ENCODE assay signal across 17 mouse cellular contexts in genomic region chr6:54114412-54114811, GRCm38 (mm10).
"Had no signal": no experiment of that assay in that cellular context is flagged by ENCODE, and none has a peak within 500 bp of the region (broad histone marks: within the 10 kb centered on the region; RNA-seq: fewer than 3 reads in every experiment).

No protein-coding gene starts in this region.

- H3K27me3 ChIP-seq: lung, embryonic 15.5 days; midbrain, embryonic 13.5 days; midbrain, embryonic 15.5 days; neural tube, embryonic 12.5 days; stomach, embryonic 15.5 days had no signal

- DNase-seq: lung, adult 2 months; lung, postnatal 14 days; lung, postnatal 36 days; right cerebral cortex, postnatal 14 days; thymus, adult 2 months; thymus, postnatal 25 days; thymus, postnatal 4 days had no signal

- H3K4me2 ChIP-seq: lung, embryonic 15.5 days; midbrain, embryonic 11.5 days; midbrain, embryonic 13.5 days; midbrain, embryonic 15.5 days; neural tube, embryonic 12.5 days; stomach, embryonic 15.5 days had no signal

- H3K9ac ChIP-seq: lung, embryonic 15.5 days; midbrain, embryonic 13.5 days; midbrain, embryonic 15.5 days; neural tube, embryonic 12.5 days; stomach, embryonic 15.5 days had no signal

- H3K36me3 ChIP-seq: lung, embryonic 15.5 days; midbrain, embryonic 13.5 days; midbrain, embryonic 15.5 days; neural tube, embryonic 12.5 days; stomach, embryonic 15.5 days had no signal

- H3K4me3 ChIP-seq: lung, embryonic 15.5 days; megakaryocyte, embryonic 14.5 days; midbrain, embryonic 13.5 days; midbrain, embryonic 15.5 days; neural tube, embryonic 12.5 days; stomach, embryonic 15.5 days had no signal

- ATAC-seq: lung, postnatal 0 days; midbrain, embryonic 13.5 days; midbrain, embryonic 15.5 days had no signal

- H3K4me1 ChIP-seq: stomach, embryonic 15.5 days had no signal

- H3K27ac ChIP-seq: lung, embryonic 15.5 days; macrophage; midbrain, embryonic 13.5 days; midbrain, embryonic 15.5 days; neural tube, embryonic 12.5 days; stomach, embryonic 15.5 days; stomach, postnatal 0 days had no signal

- H3K9me3 ChIP-seq: lung, embryonic 15.5 days; megakaryocyte, embryonic 14.5 days; midbrain, embryonic 13.5 days; midbrain, embryonic 15.5 days; neural tube, embryonic 12.5 days; stomach, embryonic 15.5 days had no signal
